Mouse (Mus musculus) ES-Bruce4 (cell line): ENCODE measurements around the gene Clptm1.

Experiments used
- CTCF ChIP-seq: IDR thresholded peaks from one replicate; pipeline ENCODE4 v1.8.1; 2011; ENCODE audit warnings: low read depth, low read length
- EP300 ChIP-seq: IDR thresholded peaks from 2 replicates; pipeline ENCODE4 v1.6.1; 2011; ENCODE audit warnings: low read depth, low read length; ENCODE audit not compliant: insufficient read depth
- POLR2A ChIP-seq: IDR thresholded peaks from one replicate; pipeline ENCODE4 v1.8.1; 2011; ENCODE audit warnings: low read length; ENCODE audit not compliant: insufficient read depth

GRCm38 (mm10) chr7:19622241-19622640 is 42.6 kb downstream of the Clptm1 start:
- TF ChIP-seq EP300 (no peak), CTCF (no peak), POLR2A (no peak)
